In genomic region chr14:20733952-20734774, GRCm38 (mm10) we compare ENCODE assay signal across 8 mouse cellular contexts. TPM values are rescaled to one million over a fixed set of nuclear protein-coding genes. Genes with fewer than 3 reads are reported as not detected.
A peak's percentile ranks its signal among the peaks of the same experiment; 100 is the strongest.
DNase-seq lines count a peak whose midpoint lies in the region; ATAC-seq lines count a peak whose summit lies in the region.

Ndst2 (minus strand) TSS chr14:20734562.

- H3K9me3 ChIP-seq in heart, embryonic 10.5 days = no peaks in the 10 kb centered on the region
- H3K9me3 ChIP-seq in kidney, embryonic 15.5 days (replicated peaks) = no peaks in the 10 kb centered on the region

- H3K27me3 ChIP-seq in heart, embryonic 10.5 days (ENCODE audit: insufficient read depth, poor library complexity, severe bottlenecking) = no peaks in the 10 kb centered on the region
- H3K27me3 ChIP-seq in kidney, embryonic 15.5 days = no peaks in the 10 kb centered on the region

- under 1% methylated on average over 72 of the region's 81 CpGs for WGBS in heart, embryonic 10.5 days
- WGBS in kidney, embryonic 15.5 days = under 1% methylated on average over 80 of the region's 81 CpGs

- H3K4me2 ChIP-seq in kidney, embryonic 15.5 days = peak within 1 kb of the TSS; percentile 73

- ATAC-seq in erythroblast, adult 5-6 weeks (replicated peaks; ENCODE audit: low FRiP score, poor library complexity, severe bottlenecking) = peak; percentile 83
- peak; percentile 99 for ATAC-seq in kidney, embryonic 15.5 days (replicated peaks; ENCODE audit: low FRiP score)
- ATAC-seq in monocyte, adult 5-6 weeks (replicated peaks; ENCODE audit: insufficient number of reproducible peaks, low FRiP score, low TSS enrichment, poor library complexity, severe bottlenecking) = peak; percentile 83

- peak within 1 kb of the TSS; percentile 98 for H3K27ac ChIP-seq in heart, embryonic 10.5 days
- H3K27ac ChIP-seq in kidney, embryonic 15.5 days = peak within 1 kb of the TSS; percentile 94

- peaks cover 52% of the 10 kb centered on the region for H3K4me1 ChIP-seq in heart, embryonic 10.5 days
- H3K4me1 ChIP-seq in kidney, embryonic 15.5 days = peaks cover 36% of the 10 kb centered on the region

- peaks cover 71% of the 10 kb centered on the region for H3K36me3 ChIP-seq in heart, embryonic 10.5 days
- H3K36me3 ChIP-seq in kidney, embryonic 15.5 days = peaks cover 75% of the 10 kb centered on the region

- DNase-seq in A20 (ENCODE audit: low read depth, low spot score) (peak; percentile 96), liver (peak; percentile 95)
- DNase-seq in brain, adult 2 months (ENCODE audit: low read depth, low spot score) = peak; percentile 95
- peak; percentile 96 for DNase-seq in heart, embryonic 10.5 days (ENCODE audit: low spot score)
- DNase-seq in spleen, postnatal 4 days (ENCODE audit: low spot score in 2 of 2) = peak; percentile 89 to 94

- peak within 1 kb of the TSS; percentile 73 for H3K9ac ChIP-seq in kidney, embryonic 15.5 days

- H3K4me3 ChIP-seq in heart, embryonic 10.5 days = peak within 1 kb of the TSS; percentile 96
- peak within 1 kb of the TSS; percentile 89 for H3K4me3 ChIP-seq in kidney, embryonic 15.5 days (replicated peaks)

RNA-seq across cellular contexts. Expression of gene Ndst2, which starts in this region (rescaled TPM):
- total RNA-seq in erythroblast, adult 5-6 weeks (2015; ENCODE audit: low replicate concordance) = 69.8 and 80.1 TPM in 2 replicates
- total RNA-seq in erythroblast, adult 5-6 weeks (2017; ENCODE audit: low replicate concordance) = 25.0 and 32.7 TPM in 2 replicates
- 17.5 and 19.7 TPM in 2 replicates for polyA plus RNA-seq in heart, embryonic 10.5 days (2016; fragmentation: Nextera tagmentation; extraction: Ambion mirVana)
- 27.3 and 31.6 TPM in 2 replicates for polyA plus RNA-seq in kidney, embryonic 15.5 days (2015; fragmentation: Nextera tagmentation; extraction: Ambion mirVana)
- 15.6 to 17.6 TPM (median 16.8 TPM) in 3 replicates for total RNA-seq in monocyte, adult 5-6 weeks (2017)

Comparison
In these comparisons a context has a peak if more than half of its experiments do, and no peak if none do; other contexts are left out.
1. Peak in every context shown above with its lines: DNase-seq, ATAC-seq, H3K4me3 ChIP-seq and H3K27ac ChIP-seq.